Mouse (Mus musculus) adrenal gland, postnatal 36 days (tissue): ENCODE measurements around the gene Kif21a. TPM values are rescaled to one million over a fixed set of nuclear protein-coding genes. Genes with fewer than 3 reads are reported as not detected.

Experiments used
- DNase-seq, 2 experiments: peaks; one replicate each; pipeline ENCODE4 v3.0.0; 2021; ENCODE audit warnings: mixed read lengths in 1 of 2
- long read RNA-seq, 2 experiments: library from polyadenylated mRNA; stranded (forward); transcript quantifications; one replicate each; pipeline ENCODE4 v2.0.0; 2021; ENCODE audit warnings: borderline sequencing depth in 2 of 2
- total RNA-seq, 2 experiments: library from RNA; stranded (reverse); gene quantifications; 2 replicates each; pipeline ENCODE4 v1.2.3; 2021

The Kif21a gene
- 10 to 100 TPM; 16.6 to 20.1 TPM for total RNA-seq
- long read RNA-seq, experiment 1, partial matches to known transcripts: 17 of 19 reads
- long read RNA-seq, experiment 1, other reads (novel, unspliced or antisense): 2 of 19 reads
- long read RNA-seq, experiment 2: 0 reads

DNA sequence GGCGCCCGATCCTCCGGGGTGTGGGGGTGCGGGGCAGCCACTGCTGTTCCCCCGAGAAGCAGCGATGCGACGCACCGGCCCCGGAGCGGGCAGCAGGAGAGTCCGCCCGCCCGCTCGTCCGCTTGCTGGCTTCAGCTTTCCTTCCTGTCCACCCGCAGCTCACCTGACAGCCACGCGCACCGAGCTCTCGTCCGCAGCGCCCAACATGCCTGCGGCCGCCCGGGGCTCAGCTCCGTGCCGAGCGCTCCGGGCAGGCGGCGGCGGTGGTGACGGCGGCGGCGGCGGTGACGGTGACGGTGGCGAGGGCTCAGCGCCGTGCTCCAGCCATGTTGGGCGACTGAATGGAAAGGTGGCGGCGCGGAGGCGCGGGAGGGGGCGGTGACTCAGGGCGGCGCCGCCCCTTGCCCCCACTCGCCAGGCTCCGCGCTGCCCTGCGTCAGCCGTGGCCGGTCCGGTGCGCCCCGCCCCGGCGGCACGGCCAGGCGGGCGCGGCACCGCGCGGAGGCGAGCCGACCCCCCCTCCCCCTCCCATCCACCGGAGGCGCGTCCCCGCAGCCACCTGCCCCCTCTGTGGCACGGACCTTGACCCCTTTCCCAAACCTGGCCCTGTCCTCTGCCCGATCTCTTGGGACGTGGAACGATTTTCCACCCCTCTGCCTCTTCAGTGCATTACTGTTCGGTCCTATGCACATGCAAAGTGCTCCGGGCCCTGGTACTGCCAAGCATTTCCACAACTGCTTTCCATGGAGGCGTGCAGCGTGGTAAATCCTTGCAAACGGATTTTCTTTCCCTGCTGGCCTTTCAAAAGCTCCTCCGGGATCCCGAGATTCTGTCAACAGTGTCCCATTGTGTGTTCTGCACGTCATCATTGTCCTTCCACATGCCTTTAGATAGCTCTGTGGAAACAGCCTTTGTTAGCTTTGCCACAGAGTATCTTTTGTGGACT is at the start of gene Kif21a:
Kif21a (minus strand) TSS at position 453 of the 946 bp plus-strand sequence.
- peak; percentile 88 to 89 for DNase-seq

DNA sequence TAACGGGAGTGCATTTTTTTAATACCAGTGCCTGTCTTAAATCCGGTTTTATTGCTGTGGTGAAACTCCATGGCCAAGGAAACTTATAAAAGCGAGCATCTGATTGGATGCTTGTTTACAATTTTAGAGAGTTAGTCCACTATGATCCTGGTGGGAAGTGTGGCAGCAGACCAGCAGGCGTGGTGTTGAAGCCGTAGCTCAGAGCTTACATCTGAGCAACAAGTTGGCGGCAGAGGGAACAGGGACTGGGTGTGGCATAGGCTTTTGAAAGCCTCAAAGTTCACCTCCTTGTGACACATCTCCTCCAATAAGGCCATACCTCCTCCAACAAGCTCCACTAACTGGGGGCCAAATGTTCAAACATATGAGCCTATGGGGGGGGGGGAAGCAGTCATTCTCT is 46.9 kb upstream of the Kif21a start:
- no peak for DNase-seq

DNA sequence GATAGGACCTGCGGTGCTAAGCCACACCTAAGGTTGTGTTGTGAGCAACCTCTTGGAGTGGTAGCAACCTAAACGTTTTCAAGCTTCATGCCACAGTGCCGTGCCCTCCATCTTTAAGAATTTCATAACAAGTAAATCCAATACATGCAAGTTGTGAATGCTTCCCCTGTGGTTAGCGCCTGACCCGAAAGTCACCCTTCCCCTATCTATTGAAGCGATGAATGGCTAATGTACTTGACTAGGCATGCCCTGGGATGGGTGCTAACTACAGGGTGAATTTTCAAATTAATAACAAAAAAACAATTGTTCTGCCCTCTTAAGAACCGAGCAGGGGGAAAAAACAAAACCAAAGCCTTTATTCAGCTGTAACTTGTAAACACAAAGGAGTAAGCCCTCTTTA is 39.7 kb upstream of the Kif21a start:
- no peak for DNase-seq

DNA sequence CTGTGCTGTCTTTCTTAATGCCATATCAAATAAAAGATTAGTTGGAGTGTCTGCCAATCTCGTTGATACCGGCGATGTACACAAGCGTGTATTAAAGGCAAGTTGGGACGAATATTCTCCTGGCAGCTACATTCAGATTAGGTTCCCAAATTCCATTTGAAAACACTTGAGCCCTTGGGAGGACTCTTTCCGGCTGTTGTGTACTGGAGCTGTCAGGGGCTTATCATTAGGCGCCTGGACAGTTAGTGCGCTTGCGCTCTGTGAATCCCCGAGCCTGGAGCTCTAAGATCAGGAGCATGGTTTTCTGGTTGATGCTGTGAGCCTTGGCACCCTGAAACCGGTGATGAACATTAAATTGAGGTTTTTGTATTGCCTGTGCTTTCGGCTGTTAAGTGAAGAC is 38.3 kb upstream of the Kif21a start:
- DNase-seq: no peak

DNA sequence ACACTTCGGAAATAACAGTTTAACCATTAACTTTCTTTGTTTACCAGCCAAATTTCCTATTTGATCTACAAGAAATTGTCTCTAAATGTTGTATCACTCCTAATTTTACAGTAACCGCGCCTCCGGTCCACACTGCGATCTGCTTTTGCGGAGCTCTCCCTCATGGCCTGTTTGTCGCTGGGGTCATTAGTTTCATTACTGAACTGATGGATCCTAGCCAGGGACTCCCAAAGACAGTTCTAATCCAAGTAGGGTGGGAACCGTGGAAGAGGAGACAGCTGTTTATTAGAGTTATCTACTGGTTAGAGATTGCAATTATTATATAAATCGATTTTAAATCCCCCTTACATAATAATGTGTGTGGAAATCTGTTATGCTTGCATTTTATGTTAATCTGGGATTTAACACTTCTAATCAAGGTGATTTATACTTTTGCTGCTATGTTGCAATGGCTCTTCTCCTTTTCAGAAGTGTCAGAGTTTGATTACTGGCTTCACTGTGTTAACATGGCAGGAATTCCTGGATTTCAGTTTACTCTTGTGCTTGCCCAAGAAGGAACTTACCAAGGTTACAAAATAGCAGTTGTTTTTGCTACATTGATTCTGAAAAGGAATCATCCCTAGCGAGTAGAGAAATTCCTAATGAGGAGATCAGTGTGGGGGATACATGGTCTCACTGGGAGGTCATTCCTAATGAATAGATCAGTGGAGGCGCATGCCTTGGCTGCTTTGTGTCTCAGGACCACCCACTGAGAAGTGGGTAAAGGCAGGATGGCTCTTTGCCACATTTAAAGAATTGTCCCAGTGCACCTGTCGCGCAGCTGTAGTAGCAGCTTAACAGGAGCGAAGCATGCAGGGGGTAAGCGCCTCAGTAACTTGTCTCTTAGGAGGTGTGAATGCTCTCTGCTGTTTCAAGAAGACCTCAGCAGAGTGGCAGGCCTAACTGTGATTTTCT is 28.0 kb upstream of the Kif21a start:
- DNase-seq: no peak

DNA sequence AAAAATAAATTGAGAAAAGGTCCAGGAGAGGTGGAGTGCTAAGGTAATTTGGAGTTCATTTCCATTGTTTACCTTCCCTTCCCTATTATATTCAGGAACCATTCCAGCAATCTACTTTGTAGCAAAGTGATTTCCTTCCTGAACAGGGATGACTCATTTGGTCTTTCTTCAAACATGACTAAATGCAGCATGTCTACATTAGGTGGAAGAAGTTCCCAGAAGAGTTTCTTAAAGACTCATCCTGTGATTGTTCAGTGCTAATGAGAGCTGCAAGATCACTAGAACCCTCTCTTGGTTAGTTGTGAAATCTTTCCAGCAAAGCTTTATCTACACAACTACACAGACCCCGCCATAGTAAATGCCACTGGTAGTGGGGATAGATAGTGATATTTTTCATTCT is 22.7 kb upstream of the Kif21a start:
- no peak for DNase-seq

DNA sequence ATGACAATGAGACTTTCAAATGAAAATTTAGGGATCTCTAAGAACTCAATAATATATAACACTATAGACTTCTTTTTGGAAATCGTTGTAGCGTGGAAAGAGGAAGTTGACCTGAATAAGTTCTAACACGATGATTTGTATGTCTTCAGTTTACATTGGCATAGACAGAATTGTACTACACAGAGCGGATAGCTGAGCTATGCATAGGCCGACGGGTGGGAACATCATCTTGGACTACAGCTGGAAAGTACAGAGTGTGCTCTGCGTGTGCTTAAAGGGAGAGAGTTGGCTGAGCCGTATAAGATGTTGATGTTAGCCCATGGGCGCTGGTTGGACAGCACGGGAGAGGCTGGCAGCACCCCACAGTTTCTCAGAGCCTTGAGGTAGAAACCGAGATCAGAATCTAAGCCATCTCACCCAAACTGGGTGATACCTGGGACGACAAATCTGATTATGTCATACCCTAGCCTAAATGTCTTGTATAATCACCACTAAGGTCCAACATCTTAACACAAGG is 14.6 kb upstream of the Kif21a start:
- no peak for DNase-seq

DNA sequence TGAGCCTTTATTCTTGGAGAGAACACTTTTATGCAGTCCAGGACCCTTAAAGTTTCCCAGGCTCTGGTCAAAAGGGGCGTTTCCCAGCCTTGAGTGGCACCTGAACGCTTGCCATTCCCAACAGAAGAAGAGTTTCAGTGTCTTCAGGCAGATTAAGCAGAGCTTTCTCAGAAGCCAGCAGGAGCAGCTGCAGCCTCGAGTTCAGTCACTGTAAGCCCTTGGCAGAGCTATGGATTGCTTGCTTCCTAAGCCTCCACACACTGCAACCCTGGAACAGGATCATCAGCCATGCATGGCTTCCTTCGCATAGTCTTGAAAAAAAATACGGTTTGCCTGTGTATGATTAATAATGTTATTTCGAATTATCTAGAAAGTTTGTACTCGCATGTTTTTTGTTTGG is 14.1 kb upstream of the Kif21a start:
- no peak for DNase-seq

DNA sequence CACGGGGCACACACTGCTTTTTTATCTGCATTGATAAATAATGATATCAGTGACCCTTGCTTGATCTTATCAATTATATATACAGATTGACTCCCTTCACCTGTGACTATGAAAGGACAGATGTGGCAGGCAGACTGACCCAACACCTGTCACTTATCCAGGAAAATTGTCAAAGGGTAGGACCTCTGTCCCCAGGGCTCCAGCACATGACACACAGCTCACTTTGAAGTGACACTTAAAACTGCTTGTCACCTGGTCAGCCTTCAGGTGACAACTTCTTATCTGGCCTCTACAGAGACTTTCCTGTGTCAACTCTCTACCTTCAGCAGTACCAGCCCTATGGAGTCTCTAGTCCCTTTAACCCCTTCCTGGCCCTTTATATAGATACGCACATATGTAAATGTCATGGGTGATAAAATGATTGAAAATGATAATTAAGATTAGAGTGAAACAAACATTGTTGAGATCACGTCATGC is 7.2 kb upstream of the Kif21a start:
- no peak for DNase-seq

DNA sequence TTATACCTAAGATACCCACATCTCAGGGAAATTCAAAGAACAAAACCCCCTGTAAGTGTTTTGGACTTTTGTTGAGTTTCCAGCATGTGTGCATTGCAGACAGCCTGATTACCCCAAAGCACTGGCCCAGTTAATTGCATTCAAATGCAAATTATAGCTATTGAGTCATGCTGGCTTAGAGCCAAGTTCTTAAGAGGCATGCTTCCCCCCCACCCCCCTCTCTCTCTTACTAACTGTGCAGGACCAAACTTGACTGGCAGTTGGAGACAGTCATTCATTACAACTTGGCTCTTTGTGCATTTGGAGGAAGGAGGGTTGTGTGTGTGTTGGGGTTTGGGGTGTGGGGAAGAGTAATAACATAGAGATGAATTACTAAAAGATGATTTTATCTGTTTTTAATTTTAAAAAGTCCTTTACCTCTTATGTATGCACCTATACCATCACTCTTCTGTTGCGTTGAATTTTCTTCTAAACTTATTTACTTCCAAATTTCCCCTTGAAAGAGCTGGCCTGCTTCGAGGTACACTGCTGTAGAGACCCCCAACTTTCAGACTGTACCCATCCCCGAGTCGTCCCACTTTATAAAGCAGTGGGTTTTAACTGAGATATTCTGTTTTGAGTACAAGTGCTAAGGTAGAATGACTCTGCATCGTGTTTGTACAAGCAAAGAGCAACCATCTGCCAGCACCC is 6.6 kb upstream of the Kif21a start:
- no peak for DNase-seq

DNA sequence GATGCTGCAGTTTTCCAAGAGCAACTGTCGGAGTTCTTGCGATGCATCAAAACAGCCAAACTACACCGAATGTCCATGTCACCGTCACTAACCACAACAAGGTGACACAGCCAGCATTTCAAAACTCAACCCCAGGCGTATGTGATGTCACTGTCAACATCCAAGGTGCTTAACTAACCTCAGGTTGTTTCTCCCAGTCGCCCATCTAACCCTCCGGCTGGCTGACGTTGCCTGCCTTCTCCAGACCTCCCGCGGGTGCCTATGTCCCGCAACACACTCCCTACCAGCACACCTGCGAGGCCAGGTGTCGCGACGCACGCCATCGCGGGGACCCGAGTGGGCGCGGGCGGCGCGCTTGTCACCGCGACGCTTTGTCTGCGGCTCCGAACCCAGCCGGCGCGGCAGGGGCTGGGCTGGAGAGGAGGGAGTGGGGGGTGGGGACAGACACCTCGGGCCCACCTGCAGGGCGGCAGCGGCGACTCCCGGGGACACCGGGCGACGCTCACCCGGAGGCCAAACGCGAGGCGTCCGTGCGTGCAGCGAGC is 725 bp downstream of the Kif21a start:
- no peak for DNase-seq

DNA sequence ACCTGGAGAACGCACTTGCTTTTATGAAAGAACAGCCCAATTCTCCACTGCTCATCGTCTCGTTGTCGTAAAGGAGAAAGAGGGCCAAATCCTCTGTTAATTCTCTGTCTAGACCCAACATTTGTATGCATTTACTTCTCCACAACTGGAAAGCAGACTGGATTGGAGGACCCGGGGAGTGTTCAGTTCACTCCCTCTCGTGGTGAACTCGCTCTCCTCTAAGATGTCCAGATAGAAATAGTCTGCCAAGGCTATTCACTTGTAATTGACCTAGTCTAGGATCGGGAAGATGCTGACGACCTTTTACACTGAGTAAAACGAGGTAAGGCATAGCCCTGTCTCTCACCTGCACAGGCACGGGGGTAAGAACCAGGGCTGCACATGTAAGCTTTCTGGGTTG is 2.1 kb downstream of the Kif21a start:
- DNase-seq: no peak

DNA sequence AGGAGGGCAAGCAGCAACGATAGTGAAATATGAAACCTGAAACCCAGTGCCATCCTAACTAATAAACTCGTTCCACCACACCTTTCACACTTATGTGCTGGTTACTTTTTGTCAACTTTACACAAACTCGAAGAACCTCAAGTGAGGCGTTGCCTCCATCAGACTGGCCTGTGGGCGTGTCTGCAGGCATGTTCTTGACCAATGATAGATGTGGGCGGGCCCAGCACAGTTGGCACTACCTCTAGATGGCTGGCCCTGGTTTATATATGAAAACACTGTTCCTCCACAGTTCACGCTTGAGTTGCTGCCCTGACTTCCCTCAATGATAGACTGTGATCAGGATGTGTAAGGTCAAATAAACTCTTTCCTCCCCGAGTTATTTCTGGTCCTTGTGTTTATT is 3.2 kb downstream of the Kif21a start:
- DNase-seq: peak; percentile 18 to 25

DNA sequence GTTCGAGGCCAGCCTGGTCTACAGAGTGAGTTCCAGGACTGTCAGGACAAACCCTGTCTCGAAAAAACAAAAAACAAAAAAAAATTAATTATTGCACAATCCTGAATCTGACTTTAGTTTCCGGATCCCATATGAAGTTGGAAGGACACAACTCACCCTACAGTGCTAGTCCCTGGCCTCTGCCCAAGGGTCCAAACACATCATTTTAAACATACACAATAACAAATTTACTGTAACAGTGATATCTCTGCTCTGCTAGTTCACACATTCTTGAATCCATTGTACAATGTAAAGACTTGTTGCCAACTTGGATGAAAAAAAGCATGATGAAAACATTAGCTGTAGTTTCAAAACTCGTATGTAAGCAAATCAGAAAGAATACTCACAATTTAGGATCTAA is 6.5 kb downstream of the Kif21a start:
- DNase-seq: no peak

DNA sequence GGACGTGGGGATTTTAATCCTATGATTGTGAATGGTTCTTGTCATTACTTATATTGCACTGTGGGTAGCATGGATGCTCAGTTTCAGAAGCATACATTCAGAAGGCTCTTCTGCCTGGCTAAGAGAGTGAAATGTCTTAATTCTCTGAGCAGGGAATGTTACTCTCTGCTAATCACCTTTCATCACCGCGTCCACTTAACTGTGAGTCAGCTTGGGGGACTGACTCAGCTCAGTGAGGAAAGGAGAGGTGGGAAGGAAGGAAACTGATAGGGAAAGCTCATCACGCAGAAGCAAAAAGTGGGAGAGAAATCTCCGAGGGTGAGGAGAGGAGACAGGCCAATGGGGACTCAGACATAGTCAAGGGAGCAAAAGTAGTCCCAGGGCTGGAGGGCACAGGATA is 10.9 kb downstream of the Kif21a start:
- no peak for DNase-seq

DNA sequence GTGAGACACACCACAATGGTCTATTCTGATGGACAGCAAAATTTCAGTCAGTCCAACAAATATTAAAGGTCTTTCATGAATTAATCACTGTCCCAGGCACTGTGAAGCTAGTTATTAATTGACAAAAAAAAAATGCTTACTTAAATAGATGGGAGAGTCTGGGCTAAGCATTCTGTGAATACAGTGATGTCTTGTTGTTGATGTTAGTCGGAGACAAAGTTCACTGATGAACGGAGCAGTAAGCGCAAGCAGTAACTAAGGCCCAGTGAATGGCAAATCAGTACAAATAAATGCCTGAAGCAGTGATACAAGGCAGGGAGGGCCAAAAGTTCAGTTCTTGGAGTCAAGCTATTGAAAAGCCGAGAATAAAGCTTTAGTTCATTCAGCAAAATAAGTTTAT is 15.7 kb downstream of the Kif21a start:
- no peak for DNase-seq

DNA sequence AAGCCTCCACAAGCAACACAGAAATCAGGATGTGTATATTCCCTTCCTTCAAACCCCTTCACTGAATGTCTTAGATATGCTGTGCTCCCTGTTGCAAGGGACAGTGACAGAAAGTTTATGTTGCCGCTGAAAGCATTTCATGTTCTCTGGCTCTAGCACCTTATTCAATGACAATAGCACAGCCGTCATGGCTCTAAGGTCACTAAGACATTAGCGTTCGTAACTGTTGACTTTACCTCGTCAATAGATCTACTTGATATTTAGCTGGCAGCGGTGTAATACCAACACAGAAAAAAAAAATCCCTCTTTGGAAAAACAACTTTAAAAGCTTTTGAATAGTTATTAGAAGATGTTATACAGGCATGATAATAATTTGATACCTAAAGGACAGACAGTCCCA is 16.2 kb downstream of the Kif21a start:
- DNase-seq: no peak

DNA sequence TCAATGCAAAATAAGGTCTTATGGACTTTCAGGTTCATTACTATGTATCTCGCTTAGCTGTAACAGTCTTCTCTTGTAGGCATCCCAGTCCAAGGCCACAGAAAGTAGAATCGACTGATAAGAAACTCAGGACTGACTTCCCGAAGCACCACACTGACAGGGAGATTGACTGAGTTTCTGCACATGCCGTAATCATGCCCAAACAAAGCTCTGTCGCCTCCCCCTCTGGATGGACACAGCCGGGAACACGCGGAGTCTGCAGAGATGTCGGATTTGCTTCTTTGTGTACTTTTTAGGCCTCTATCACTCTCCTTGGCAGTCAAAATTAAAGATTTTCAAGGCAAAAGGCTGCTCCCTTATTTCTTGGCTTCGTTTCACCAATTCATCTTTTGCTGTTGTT is 20.8 kb downstream of the Kif21a start:
- peak; percentile 49 to 55 for DNase-seq

DNA sequence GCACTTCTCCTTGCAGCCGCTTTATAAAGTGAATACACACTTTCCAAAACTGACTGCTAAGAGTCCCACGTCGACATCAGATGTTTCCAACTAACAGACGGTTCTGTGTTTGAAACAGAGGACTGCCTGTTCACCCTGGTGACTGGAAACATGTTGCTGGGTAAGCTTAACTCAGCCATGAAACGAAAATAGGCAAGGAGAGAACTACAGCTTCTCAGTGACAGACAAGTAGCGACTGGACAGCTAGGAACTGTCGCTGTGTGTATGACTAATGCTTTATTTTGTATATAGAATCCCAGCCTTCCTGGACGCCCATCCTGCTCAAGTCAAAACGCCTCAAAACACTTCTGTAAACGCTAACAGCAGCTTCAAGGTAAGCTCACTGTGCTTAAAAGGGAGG is 21.3 kb downstream of the Kif21a start:
- no peak for DNase-seq

DNA sequence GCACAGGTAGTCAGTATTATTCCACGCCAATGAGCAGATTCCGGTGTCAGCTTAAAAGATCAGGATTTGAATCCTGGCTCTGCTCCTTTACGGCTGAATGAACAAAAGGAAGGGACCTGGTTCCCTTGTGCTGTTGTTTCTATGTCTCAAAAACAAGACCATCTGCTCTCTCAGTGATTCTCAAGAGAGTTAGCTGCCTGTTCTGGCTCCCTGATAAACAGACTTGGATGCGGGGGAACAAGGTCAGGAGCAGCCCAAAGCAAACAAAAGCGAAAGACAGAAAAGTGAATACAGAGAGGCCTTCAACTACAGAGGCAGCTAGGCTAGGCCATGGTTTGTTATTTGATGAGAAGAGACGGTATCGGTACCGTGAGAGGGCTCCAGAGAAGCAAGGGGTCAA is 27.5 kb downstream of the Kif21a start:
- no peak for DNase-seq

DNA sequence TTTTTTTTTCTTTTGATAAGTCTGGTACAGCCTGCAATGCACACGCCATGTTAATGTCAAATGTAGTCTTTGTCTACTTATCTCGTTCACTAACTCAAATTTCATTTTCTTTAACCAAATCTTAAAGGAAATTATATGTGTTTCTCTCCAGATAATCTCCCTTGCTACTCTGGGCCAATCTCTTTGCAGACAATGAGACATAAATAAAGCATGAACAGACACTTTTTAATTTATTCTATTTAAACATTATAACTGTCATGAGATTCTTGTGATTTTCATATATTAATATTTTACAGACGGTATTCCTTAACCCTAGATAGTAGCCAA is 30.9 kb downstream of the Kif21a start:
- DNase-seq: no peak
